Mouse (Mus musculus): ENCODE measurements at regions not wholly inside any gene's neighbourhood (a gene's known extent, or its start where the extent isn't known, plus 50 kb on each side); places are given as distances from the start of the nearest gene placed in this dataset.

DNA sequence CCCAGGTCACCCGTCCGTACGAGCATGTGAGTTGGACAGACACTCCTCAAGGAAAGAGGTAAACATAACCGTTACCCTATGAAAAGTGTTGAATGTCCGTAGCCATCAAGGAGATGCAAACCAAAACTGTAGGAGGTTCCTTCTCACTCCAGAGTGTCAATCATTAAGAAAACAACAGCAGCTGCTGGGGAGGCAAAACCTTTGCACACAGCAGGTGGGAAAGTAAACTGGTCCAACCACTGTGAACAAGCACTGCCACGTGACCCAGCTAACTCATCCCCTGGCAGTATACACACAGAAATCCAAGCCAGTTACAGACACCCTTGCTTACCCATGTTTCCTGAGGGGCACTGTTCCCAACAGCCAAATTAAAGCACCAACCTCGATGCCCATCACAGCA is 54.7 kb upstream of the Irx5 start:
- Histone ChIP-seq H3K4me3 (ENCODE audit: low read length) (no peak overlapping the region), H3K9ac (ENCODE audit: low read length) (no peak overlapping the region), H3K4me1 (replicated peaks; ENCODE audit: control insufficient read depth, insufficient read depth, low read length) (no peaks in the 10 kb centered on the region), H3K4me2 (ENCODE audit: low read depth, low read length) (no peak overlapping the region), H3K27ac (ENCODE audit: low read length) (no peak overlapping the region), H3K27me3 (ENCODE audit: control insufficient read depth, insufficient read depth, low read depth, low read length) (peaks cover 25% of the 10 kb centered on the region), H3K36me3 (ENCODE audit: control insufficient read depth, insufficient read depth, low read length) (no peaks in the 10 kb centered on the region), H3K9me3 (ENCODE audit: control insufficient read depth, low read length) (peaks cover 4% of the 10 kb centered on the region)
- ATAC-seq (ENCODE audit: low read depth), result no peak
- WGBS, result 51% methylated on average over 7 of the region's 7 CpGs

DNA sequence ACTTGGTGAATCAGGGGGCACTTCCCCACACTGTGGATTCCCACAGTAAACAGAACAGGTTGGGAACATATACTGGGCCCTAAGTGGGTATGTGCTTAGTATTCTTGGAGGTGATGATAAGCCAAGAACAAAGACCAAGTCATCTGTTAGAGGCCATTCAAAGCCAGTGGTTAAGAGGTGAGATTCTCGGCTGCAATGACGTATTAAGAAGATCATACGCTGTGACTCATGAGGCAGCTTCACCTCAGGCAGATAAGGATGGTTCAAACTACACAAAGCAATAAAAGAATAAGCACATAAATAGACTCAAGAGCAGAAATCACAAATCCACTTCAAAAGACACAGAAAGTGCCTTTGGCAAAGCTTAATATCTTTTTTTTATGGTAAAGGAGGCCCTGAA is 56.4 kb upstream of the Irx5 start:
- Histone ChIP-seq H3K36me3 (ENCODE audit: control insufficient read depth, insufficient read depth, low read length) (no peaks in the 10 kb centered on the region), H3K9ac (ENCODE audit: low read length) (no peak overlapping the region), H3K27me3 (ENCODE audit: control insufficient read depth, insufficient read depth, low read depth, low read length) (peaks cover 18% of the 10 kb centered on the region), H3K27ac (ENCODE audit: low read length) (no peak overlapping the region), H3K4me2 (ENCODE audit: low read depth, low read length) (no peak overlapping the region), H3K4me3 (ENCODE audit: low read length) (no peak overlapping the region), H3K9me3 (ENCODE audit: control insufficient read depth, low read length) (peaks cover 4% of the 10 kb centered on the region), H3K4me1 (replicated peaks; ENCODE audit: control insufficient read depth, insufficient read depth, low read length) (no peaks in the 10 kb centered on the region)
- WGBS, result 73% methylated on average over 3 of the region's 3 CpGs
- ATAC-seq (ENCODE audit: low read depth), result no peak

DNA sequence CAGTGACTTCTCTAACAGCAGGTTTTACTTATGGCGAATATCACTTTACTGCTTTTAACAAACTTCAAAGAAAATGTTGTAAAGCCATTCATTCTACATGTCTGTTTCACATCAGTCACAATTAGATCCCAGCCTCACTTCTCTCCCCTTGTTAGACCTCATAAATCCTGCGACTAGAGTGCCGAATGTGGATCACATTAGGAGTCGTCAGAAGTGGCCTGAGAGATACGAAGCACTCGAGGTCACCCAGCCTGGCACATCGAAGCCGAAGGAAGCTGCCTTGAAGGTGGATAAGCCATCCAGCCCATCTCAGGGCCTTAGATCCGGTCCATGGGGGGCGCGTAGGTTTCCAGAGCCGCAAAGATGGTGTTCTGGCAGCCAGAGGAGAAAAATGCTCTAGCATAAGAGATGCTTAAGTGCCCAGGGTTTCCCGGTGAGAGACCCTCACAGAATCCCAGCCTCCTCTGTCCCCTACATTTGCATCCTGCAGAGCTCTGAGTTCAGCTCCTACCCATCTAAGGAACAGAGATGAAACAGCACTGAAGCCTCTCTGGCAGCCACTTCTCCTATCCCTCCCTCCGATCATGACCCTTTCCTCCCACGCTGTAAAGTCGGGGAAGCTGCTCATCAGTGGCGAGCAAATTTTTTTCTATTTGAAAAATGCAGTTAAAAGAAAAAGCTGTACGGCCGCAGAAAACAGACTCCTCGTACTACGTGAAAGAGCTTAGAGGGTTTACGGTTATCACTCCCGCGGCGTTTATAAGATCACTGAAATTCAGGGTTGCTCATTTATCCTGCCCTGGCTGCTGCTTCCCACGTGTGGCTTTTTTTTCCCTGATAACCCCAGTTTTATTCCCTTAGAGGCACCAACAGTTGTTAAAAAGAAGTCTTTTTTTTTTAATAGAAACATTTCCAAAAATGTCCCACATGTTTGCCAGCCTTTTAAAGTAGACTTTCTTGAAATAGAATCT is 70.3 kb upstream of the Irx5 start:
- H3K27me3 ChIP-seq (ENCODE audit: control insufficient read depth, insufficient read depth, low read depth, low read length), result peaks cover 2% of the 10 kb centered on the region; the same call in 1 of the 2 replicates
- no peak for ATAC-seq (ENCODE audit: low read depth)
- no peaks in the 10 kb centered on the region for H3K36me3 ChIP-seq (ENCODE audit: control insufficient read depth, insufficient read depth, low read length)
- no peak overlapping the region for H3K4me3 ChIP-seq (ENCODE audit: low read length)
- H3K27ac ChIP-seq (ENCODE audit: low read length), result no peak overlapping the region
- no peak overlapping the region for H3K9ac ChIP-seq (ENCODE audit: low read length)
- WGBS, result 56% methylated on average over 26 of the region's 26 CpGs
- no peaks in the 10 kb centered on the region for H3K9me3 ChIP-seq (ENCODE audit: control insufficient read depth, low read length)
- no peak overlapping the region for H3K4me2 ChIP-seq (ENCODE audit: low read depth, low read length)
- no peaks in the 10 kb centered on the region for H3K4me1 ChIP-seq (replicated peaks; ENCODE audit: control insufficient read depth, insufficient read depth, low read length)

DNA sequence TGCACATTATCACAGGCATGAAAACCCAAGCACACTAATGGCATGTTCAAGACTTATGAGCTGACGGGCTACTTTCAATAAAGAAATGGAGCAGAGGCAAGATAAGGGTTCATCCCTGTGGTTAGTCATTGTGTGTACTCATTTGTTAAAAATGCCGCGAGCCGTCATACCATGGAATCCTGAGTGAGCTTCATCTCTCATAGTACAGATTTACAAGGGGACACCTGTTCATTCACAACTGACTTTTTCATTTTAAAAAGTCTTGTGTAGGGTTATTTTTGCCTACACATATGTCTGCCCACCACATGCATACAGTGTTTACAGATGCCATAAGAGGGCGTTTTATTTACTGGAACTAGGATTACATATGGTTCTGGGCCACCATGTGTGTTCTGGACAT is 81.7 kb upstream of the Irx5 start:
- H3K27ac ChIP-seq (ENCODE audit: low read length), result no peak overlapping the region
- no peak overlapping the region for H3K4me2 ChIP-seq (ENCODE audit: low read depth, low read length)
- 86% methylated on average over 5 of the region's 5 CpGs for WGBS
- no peak for ATAC-seq (ENCODE audit: low read depth)
- no peaks in the 10 kb centered on the region for H3K9me3 ChIP-seq (ENCODE audit: control insufficient read depth, low read length)
- no peaks in the 10 kb centered on the region for H3K36me3 ChIP-seq (ENCODE audit: control insufficient read depth, insufficient read depth, low read length)
- H3K4me1 ChIP-seq (replicated peaks; ENCODE audit: control insufficient read depth, insufficient read depth, low read length), result no peaks in the 10 kb centered on the region
- no peak overlapping the region for H3K4me3 ChIP-seq (ENCODE audit: low read length)
- no peak overlapping the region for H3K9ac ChIP-seq (ENCODE audit: low read length)
- no peaks in the 10 kb centered on the region for H3K27me3 ChIP-seq (ENCODE audit: control insufficient read depth, insufficient read depth, low read depth, low read length)

DNA sequence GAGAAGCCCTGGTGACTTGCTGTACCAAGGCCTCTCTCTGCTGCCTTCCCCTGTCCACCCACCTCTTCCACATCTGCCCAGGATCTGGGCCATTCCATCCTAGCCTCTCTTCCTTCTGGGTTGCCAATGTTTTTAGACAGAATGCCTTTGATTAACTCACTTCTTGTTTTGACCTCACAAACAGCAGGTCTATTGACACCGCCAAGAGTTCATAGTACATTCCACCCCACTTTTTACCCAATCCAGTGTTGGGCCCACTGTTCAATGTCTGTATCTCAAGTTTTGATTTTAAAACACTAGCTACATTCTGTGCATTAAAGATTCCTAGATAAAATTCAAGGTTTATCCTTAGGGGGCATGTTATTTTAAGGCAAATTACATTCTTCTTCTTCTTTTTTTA is 84.7 kb upstream of the Irx5 start:
- Histone ChIP-seq H3K27me3 (ENCODE audit: control insufficient read depth, insufficient read depth, low read depth, low read length) (no peaks in the 10 kb centered on the region), H3K27ac (ENCODE audit: low read length) (no peak overlapping the region), H3K36me3 (ENCODE audit: control insufficient read depth, insufficient read depth, low read length) (no peaks in the 10 kb centered on the region), H3K4me1 (replicated peaks; ENCODE audit: control insufficient read depth, insufficient read depth, low read length) (no peaks in the 10 kb centered on the region), H3K9ac (ENCODE audit: low read length) (no peak overlapping the region), H3K4me2 (ENCODE audit: low read depth, low read length) (no peak overlapping the region), H3K4me3 (ENCODE audit: low read length) (no peak overlapping the region), H3K9me3 (ENCODE audit: control insufficient read depth, low read length) (no peaks in the 10 kb centered on the region)
- 94% methylated on average over 1 of the region's 1 CpGs for WGBS
- no peak for ATAC-seq (ENCODE audit: low read depth)

DNA sequence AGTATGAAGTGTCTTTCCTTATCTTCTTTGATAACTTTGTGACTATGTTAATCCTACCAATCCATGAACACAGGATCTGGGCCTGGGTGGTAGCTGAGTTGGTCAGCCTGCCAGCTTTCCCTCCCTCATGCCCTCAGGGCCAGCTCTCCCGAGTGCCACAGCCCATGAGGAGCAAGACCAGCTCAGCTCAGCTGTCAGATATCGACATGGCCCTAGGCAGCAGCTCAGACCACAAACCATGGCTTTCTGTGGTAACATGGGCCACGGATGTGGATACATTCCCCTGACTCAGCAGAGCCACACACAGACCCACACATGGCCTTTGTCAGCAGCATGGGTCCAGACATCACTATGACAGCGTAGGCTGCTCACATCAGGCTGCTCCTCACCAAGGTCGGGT is 85.4 kb upstream of the Irx5 start:
- Histone ChIP-seq H3K9ac (ENCODE audit: low read length) (no peak overlapping the region), H3K27me3 (ENCODE audit: control insufficient read depth, insufficient read depth, low read depth, low read length) (no peaks in the 10 kb centered on the region), H3K4me3 (ENCODE audit: low read length) (no peak overlapping the region), H3K36me3 (ENCODE audit: control insufficient read depth, insufficient read depth, low read length) (no peaks in the 10 kb centered on the region), H3K27ac (ENCODE audit: low read length) (no peak overlapping the region), H3K4me2 (ENCODE audit: low read depth, low read length) (no peak overlapping the region), H3K9me3 (ENCODE audit: control insufficient read depth, low read length) (no peaks in the 10 kb centered on the region), H3K4me1 (replicated peaks; ENCODE audit: control insufficient read depth, insufficient read depth, low read length) (no peaks in the 10 kb centered on the region)
- ATAC-seq (ENCODE audit: low read depth), result no peak
- WGBS, result 75% methylated on average over 5 of the region's 5 CpGs

DNA sequence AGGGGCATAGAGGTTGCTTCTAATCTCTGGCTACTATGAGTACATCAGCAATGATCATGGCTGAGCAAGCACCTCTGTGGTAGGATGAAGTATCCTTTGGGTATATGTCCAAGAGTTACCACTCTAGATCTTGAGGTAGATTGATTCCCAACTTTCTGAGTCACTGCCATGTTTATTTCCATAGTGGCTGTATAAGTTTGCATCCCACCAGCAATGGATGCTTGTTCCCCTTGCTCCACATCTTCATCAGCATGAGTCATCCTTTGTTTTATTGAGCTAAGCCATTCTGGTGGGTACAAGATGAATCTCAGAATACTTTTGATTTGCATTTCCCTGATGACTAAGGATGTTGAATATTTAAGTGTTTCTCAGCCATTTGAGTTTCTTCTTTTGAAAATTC is 86.8 kb upstream of the Irx5 start:
- no peaks in the 10 kb centered on the region for H3K9me3 ChIP-seq (ENCODE audit: control insufficient read depth, low read length)
- peaks cover 4% of the 10 kb centered on the region; the same call in 1 of the 2 replicates for H3K4me1 ChIP-seq (replicated peaks; ENCODE audit: control insufficient read depth, insufficient read depth, low read length)
- H3K9ac ChIP-seq (ENCODE audit: low read length), result no peak overlapping the region
- no peak overlapping the region for H3K27ac ChIP-seq (ENCODE audit: low read length)
- H3K36me3 ChIP-seq (ENCODE audit: control insufficient read depth, insufficient read depth, low read length), result no peaks in the 10 kb centered on the region
- no peak overlapping the region for H3K4me2 ChIP-seq (ENCODE audit: low read depth, low read length)
- H3K4me3 ChIP-seq (ENCODE audit: low read length), result no peak overlapping the region
- no peaks in the 10 kb centered on the region for H3K27me3 ChIP-seq (ENCODE audit: control insufficient read depth, insufficient read depth, low read depth, low read length)
- no peak for ATAC-seq (ENCODE audit: low read depth)

DNA sequence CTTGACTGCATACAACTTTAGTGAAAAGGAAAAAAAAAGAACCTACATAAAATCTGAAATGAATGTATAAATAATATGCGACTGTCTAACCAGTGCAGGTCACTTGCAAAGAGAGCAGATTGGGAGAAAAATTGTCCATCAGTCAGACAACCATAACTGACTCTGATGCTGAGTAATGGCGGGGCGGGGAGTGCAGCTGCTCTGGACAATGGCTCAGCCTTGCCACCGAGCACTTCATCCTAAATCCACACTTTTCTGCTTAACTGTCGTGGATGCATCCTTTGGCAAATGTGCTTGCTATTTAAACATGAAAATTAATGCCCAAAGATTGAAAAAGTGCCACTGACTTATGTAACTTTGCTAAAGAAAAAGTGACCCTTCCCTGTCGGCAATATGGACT is 90.0 kb upstream of the Irx5 start:
- ATAC-seq (ENCODE audit: low read depth), result no peak
- WGBS, result 67% methylated on average over 6 of the region's 6 CpGs
- H3K9me3 ChIP-seq (ENCODE audit: control insufficient read depth, low read length), result no peaks in the 10 kb centered on the region

DNA sequence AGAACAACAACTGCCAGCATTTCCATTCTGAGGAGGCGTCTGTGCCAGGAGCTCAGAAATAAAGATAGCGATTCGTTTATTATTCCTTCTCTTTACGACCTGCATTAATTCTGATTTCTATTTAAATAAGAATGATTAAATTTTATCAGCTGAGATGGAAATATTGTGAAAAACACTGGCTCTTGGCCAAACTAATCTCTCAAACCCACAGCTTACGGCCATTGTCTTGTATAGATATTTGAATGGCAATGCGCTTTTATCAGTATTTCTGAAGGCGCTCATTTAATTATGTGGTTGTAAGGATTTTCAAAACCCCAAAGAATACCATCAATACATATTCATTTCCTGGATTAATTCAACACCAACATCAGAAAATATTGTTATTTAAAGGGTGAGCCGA is 97.4 kb upstream of the Irx5 start:
- H3K4me2 ChIP-seq (ENCODE audit: low read depth, low read length), result no peak overlapping the region
- H3K4me3 ChIP-seq (ENCODE audit: low read length), result no peak overlapping the region
- 70% methylated on average over 8 of the region's 8 CpGs for WGBS
- no peak overlapping the region for H3K27ac ChIP-seq (ENCODE audit: low read length)
- no peaks in the 10 kb centered on the region for H3K27me3 ChIP-seq (ENCODE audit: control insufficient read depth, insufficient read depth, low read depth, low read length)
- no peak for ATAC-seq (ENCODE audit: low read depth)
- H3K4me1 ChIP-seq (replicated peaks; ENCODE audit: control insufficient read depth, insufficient read depth, low read length), result no peaks in the 10 kb centered on the region
- no peaks in the 10 kb centered on the region for H3K9me3 ChIP-seq (ENCODE audit: control insufficient read depth, low read length)
- no peak overlapping the region for H3K9ac ChIP-seq (ENCODE audit: low read length)
- H3K36me3 ChIP-seq (ENCODE audit: control insufficient read depth, insufficient read depth, low read length), result no peaks in the 10 kb centered on the region

More for the DNA sequence above, 90.0 kb upstream of the Irx5 start:
- Histone ChIP-seq H3K4me1 (replicated peaks; ENCODE audit: control insufficient read depth, insufficient read depth, low read length) (peaks cover 4% of the 10 kb centered on the region; the same call in 1 of the 2 replicates), H3K4me2 (ENCODE audit: low read depth, low read length) (no peak overlapping the region), H3K27ac (ENCODE audit: low read length) (no peak overlapping the region), H3K36me3 (ENCODE audit: control insufficient read depth, insufficient read depth, low read length) (no peaks in the 10 kb centered on the region), H3K27me3 (ENCODE audit: control insufficient read depth, insufficient read depth, low read depth, low read length) (no peaks in the 10 kb centered on the region), H3K9ac (ENCODE audit: low read length) (no peak overlapping the region), H3K4me3 (ENCODE audit: low read length) (no peak overlapping the region)

Data from lung, embryonic 16.5 days (tissue).